Mouse (Mus musculus): Measurements from ENCODE around the gene Pitpnm1.
A peak's percentile ranks its signal among the peaks of the same experiment; 100 is the strongest.
"Not testable (repeated sequence)": the region's sequence is repeated elsewhere in the genome, so short reads cannot be mapped to it uniquely, and the experiment has no call there.

DNA sequence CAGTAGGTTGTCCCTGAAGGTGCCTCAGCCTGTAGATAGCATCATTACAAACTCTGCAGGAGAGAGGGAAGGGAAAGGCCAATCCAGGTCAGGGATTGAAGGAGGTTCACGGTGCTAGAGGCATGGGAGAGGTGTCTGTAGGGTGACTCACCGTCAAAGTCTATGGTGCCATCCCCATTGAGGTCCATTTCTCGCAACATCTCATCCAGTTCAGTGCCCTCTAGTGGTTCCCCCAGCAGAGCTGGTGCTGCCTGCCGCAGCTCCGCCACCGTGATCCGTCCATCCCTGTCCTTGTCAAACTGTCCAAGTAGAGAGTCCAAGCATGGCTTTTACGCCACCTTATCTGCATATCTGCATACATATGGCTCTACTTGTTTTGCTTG lies 36.2 kb downstream of the Pitpnm1 start:
- TF ChIP-seq POLR2A (IDR thresholded peaks at IDR 0.05; ENCODE audit: control insufficient read depth, extremely low read depth, insufficient read depth, low read length, poor library complexity) = not testable (repeated sequence)
- TF ChIP-seq CTCF (IDR thresholded peaks at IDR 0.05; ENCODE audit: borderline replicate concordance, control insufficient read depth, extremely low read depth, insufficient read depth, low read length, poor library complexity) = peak; percentile 44; the same call in 1 of the 2 replicates
